12 mouse cellular contexts compared by ENCODE assay signal in the genomic region with DNA sequence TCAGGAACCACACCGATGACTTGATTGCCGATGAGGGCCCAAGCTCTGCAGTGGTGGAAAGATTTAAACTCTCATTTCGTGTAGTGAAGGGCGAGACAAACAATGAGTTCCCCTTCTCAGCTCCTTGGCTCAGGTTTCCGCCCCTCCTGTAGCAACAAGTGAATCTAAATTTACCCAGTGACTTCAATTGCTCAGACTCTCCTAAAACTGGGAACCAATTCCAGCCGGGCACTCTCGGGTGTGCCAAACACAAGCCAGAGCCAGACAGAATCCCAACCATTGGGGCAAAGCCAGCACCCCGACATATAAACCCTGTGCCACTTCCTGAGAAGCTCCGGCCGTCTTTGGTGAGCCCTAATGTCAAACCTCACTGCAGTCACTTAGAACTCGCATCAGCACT. TPM values are rescaled to one million over a fixed set of nuclear protein-coding genes. Genes with fewer than 3 reads are reported as not detected.
DNase-seq lines count a peak whose midpoint lies in the region; ATAC-seq and TF ChIP-seq lines count a peak whose summit lies in the region.
"Had no signal": no experiment of that assay in that cellular context is flagged by ENCODE, and none has a peak within 500 bp of the region (broad histone marks: within the 10 kb centered on the region; RNA-seq: fewer than 3 reads in every experiment).

Gene Sgcg (minus strand): TSS at position 139 of the 400 bp plus-strand sequence.

- TF ChIP-seq CTCF in kidney, postnatal 0 days (IDR thresholded peaks at IDR 0.05; ENCODE audit: low read depth): no peak

- peak; percentile 57 for DNase-seq in kidney, postnatal 0 days (ENCODE audit: low spot score)
- DNase-seq in kidney, postnatal 4 days: no peak
- DNase-seq in gastrocnemius, postnatal 10 days: peak; percentile 72
- peak; percentile 4 for DNase-seq in lung, postnatal 25 days (ENCODE audit: low spot score)
- DNase-seq in cerebellum, postnatal 4 days (ENCODE audit: low spot score in 2 of 2): no peak
- no peak for DNase-seq in Muller cell, postnatal 12 days (ENCODE audit: inconsistent ontology term)
- DNase-seq in forebrain, embryonic 14.5 days (ENCODE audit: low spot score): no peak

- H3K4me3 ChIP-seq in kidney, postnatal 0 days (replicated peaks; ENCODE audit: low read depth, low read length): no peak within 1 kb of the TSS
- peak within 1 kb of the TSS; percentile 38 for H3K4me3 ChIP-seq in heart, embryonic 15.5 days
- H3K4me3 ChIP-seq in forebrain, embryonic 14.5 days (ENCODE audit: low read depth, low read length): no peak within 1 kb of the TSS
- H3K4me3 ChIP-seq: erythroblast, embryonic 14.5 days; layer of hippocampus, adult 2 months had no signal

- H3K36me3 ChIP-seq in kidney, postnatal 0 days (ENCODE audit: insufficient read depth, low read length): no peaks in the 10 kb centered on the region
- no peaks in the 10 kb centered on the region for H3K36me3 ChIP-seq in heart, embryonic 15.5 days
- H3K36me3 ChIP-seq in forebrain, embryonic 14.5 days (ENCODE audit: control insufficient read depth, insufficient read depth, low read length): no peaks in the 10 kb centered on the region

- H3K27ac ChIP-seq in kidney, postnatal 0 days: 0 out of 2 replicates have a peak within 1 kb of the TSS, but pooled peaks have one; percentile 31
- peak within 1 kb of the TSS; percentile 84 for H3K27ac ChIP-seq in heart, embryonic 15.5 days
- H3K27ac ChIP-seq in forebrain, embryonic 14.5 days (ENCODE audit: low read depth, low read length): no peak within 1 kb of the TSS
- H3K27ac ChIP-seq: layer of hippocampus, adult 2 months had no signal

- ATAC-seq in kidney, postnatal 0 days (replicated peaks; ENCODE audit: low FRiP score, low read depth): no peak
- peak; percentile 70 for ATAC-seq in heart, embryonic 15.5 days (replicated peaks; ENCODE audit: insufficient number of reproducible peaks, insufficient read depth, low FRiP score, low read depth)
- no peak for ATAC-seq in forebrain, embryonic 14.5 days

- no peaks in the 10 kb centered on the region for H3K4me1 ChIP-seq in kidney, postnatal 0 days (replicated peaks; ENCODE audit: insufficient read depth, low read length)
- peaks cover 6% of the 10 kb centered on the region; the same call in 1 of the 2 replicates for H3K4me1 ChIP-seq in heart, embryonic 15.5 days (replicated peaks)
- H3K4me1 ChIP-seq in forebrain, embryonic 14.5 days (ENCODE audit: control insufficient read depth, insufficient read depth, low read length): no peaks in the 10 kb centered on the region

- WGBS in kidney, postnatal 0 days: 18% methylated on average over 11 of the region's 11 CpGs
- 36% methylated on average over 11 of the region's 11 CpGs for WGBS in heart, embryonic 15.5 days
- WGBS in forebrain, embryonic 14.5 days: 74% methylated on average over 11 of the region's 11 CpGs

- H3K9ac ChIP-seq in kidney, postnatal 0 days (ENCODE audit: low read depth, low read length): no peak within 1 kb of the TSS
- H3K9ac ChIP-seq in heart, embryonic 15.5 days: peak within 1 kb of the TSS; percentile 36; the same call in 1 of the 2 replicates
- H3K9ac ChIP-seq in forebrain, embryonic 14.5 days (ENCODE audit: low read length): no peak within 1 kb of the TSS

- peak within 1 kb of the TSS; percentile 10; the same call in 1 of the 2 replicates for H3K4me2 ChIP-seq in kidney, postnatal 0 days (ENCODE audit: low read length)
- H3K4me2 ChIP-seq in heart, embryonic 15.5 days: peak within 1 kb of the TSS; percentile 52
- no peak within 1 kb of the TSS for H3K4me2 ChIP-seq in forebrain, embryonic 14.5 days (ENCODE audit: low read length)

- H3K27me3 ChIP-seq in kidney, postnatal 0 days (ENCODE audit: insufficient read depth, low read length): no peaks in the 10 kb centered on the region
- no peaks in the 10 kb centered on the region for H3K27me3 ChIP-seq in heart, embryonic 15.5 days
- no peaks in the 10 kb centered on the region for H3K27me3 ChIP-seq in forebrain, embryonic 14.5 days (replicated peaks; ENCODE audit: control insufficient read depth, insufficient read depth, low read length)

- no peaks in the 10 kb centered on the region for H3K9me3 ChIP-seq in kidney, postnatal 0 days (replicated peaks; ENCODE audit: low read length)
- no peaks in the 10 kb centered on the region for H3K9me3 ChIP-seq in heart, embryonic 15.5 days (replicated peaks)
- H3K9me3 ChIP-seq in forebrain, embryonic 14.5 days (replicated peaks; ENCODE audit: control insufficient read depth, low read length): no peaks in the 10 kb centered on the region

RNA-seq across cellular contexts. Expression of gene Sgcg, which starts in this region (rescaled TPM):
- 0.60 and 1.2 TPM in 2 replicates for polyA plus RNA-seq in kidney, postnatal 0 days (2015; fragmentation: Nextera tagmentation; extraction: Ambion mirVana)
- 100 to 1,000 TPM; 168 to 184 TPM for total RNA-seq in gastrocnemius, postnatal 10 days (2021)
- polyA plus RNA-seq in heart, embryonic 15.5 days (2015; fragmentation: Nextera tagmentation; extraction: Ambion mirVana): 51.0 and 59.1 TPM in 2 replicates
- 0.06 TPM in 1 of 2 replicates, not detected in the other for polyA plus RNA-seq in forebrain, embryonic 14.5 days (2014; fragmentation: Nextera tagmentation; extraction: Ambion mirVana)
- total RNA-seq: megakaryocyte-erythroid progenitor cell, adult 5-6 weeks had no signal
- polyA plus RNA-seq: erythroblast, embryonic 14.5 days; liver, adult 2 months had no signal

Comparison
In these comparisons a context has a peak if more than half of its experiments do, and no peak if none do; other contexts are left out.
1. RNA of gene Sgcg (polyA plus RNA-seq): 51.0 to 59.1 TPM in heart, embryonic 15.5 days; 0.60 to 1.2 TPM in kidney, postnatal 0 days and 0.06 TPM in forebrain, embryonic 14.5 days; every median in the first group is over 10 times any median in the second.
2. DNase-seq: peak in kidney, postnatal 0 days (single experiment), gastrocnemius, postnatal 10 days (single experiment) and lung, postnatal 25 days (single experiment); none in kidney, postnatal 4 days (0 of 2), cerebellum, postnatal 4 days (0 of 2), Muller cell, postnatal 12 days (single experiment) and forebrain, embryonic 14.5 days (single experiment).